Mouse (Mus musculus) subcutaneous adipose tissue, adult 2 months (tissue): ENCODE measurements around the gene Rhbdl1. TPM values are rescaled to one million over a fixed set of nuclear protein-coding genes. Genes with fewer than 3 reads are reported as not detected.

Source experiments
- polyA plus RNA-seq: library from polyadenylated mRNA; depleted of rRNA; stranded (reverse); fragments of >200 nt; gene quantifications from 2 replicates; pipeline ENCODE4 v1.2.3, GENCODE M21; 2012; ENCODE audit warnings: low replicate concordance; rRNA removed

Rhbdl1 gene
- polyA plus RNA-seq, 1 experiment: 63.1 TPM

Other genes with a start within 250 kb of the Rhbdl1 start
- gene Gng13, start 120.1 kb downstream of the Rhbdl1 start, polyA plus RNA-seq: not detected in 2 replicates
- gene Chtf18, start 109.9 kb downstream of the Rhbdl1 start, polyA plus RNA-seq: 3.0 and 8.4 TPM in 2 replicates
- 33.3 and 43.5 TPM in 2 replicates for gene Rpusd1, start 109.6 kb downstream of the Rhbdl1 start, polyA plus RNA-seq
- gene Mslnl, start 101.3 kb downstream of the Rhbdl1 start, polyA plus RNA-seq: 0.26 and 0.95 TPM in 2 replicates
- gene Msln, start 82.9 kb downstream of the Rhbdl1 start, polyA plus RNA-seq: 18.0 and 39.1 TPM in 2 replicates
- gene Narfl, start 63.5 kb downstream of the Rhbdl1 start, polyA plus RNA-seq: 30.7 and 33.1 TPM in 2 replicates
- gene Haghl, start 51.6 kb downstream of the Rhbdl1 start, polyA plus RNA-seq: 33.7 and 63.5 TPM in 2 replicates
- gene Ccdc78, start 50.7 kb downstream of the Rhbdl1 start, polyA plus RNA-seq: 0.13 TPM in 1 of 2 replicates, not detected in the other
- 100 and 103 TPM in 2 replicates for gene Fam173a, start 44.4 kb downstream of the Rhbdl1 start, polyA plus RNA-seq
- gene AC134908.4, start 41.6 kb downstream of the Rhbdl1 start, polyA plus RNA-seq: not detected in 2 replicates
- gene Metrn, start 40.2 kb downstream of the Rhbdl1 start, polyA plus RNA-seq: 31.8 and 52.1 TPM in 2 replicates
- gene Fbxl16, start 28.2 kb downstream of the Rhbdl1 start, polyA plus RNA-seq: 1.3 and 10.1 TPM in 2 replicates
- gene Wdr24, start 13.7 kb downstream of the Rhbdl1 start, polyA plus RNA-seq: 29.1 and 47.7 TPM in 2 replicates
- gene Jmjd8, start 8.4 kb downstream of the Rhbdl1 start, polyA plus RNA-seq: 107 and 138 TPM in 2 replicates
- 147 and 198 TPM in 2 replicates for gene Stub1, start 3.9 kb downstream of the Rhbdl1 start, polyA plus RNA-seq
- gene Gm20683, start 4.5 kb upstream of the Rhbdl1 start, polyA plus RNA-seq: 51.2 and 72.8 TPM in 2 replicates
- 48.9 and 77.3 TPM in 2 replicates for gene Rhot2, start 7.6 kb upstream of the Rhbdl1 start, polyA plus RNA-seq
- gene Wdr90, start 24.2 kb upstream of the Rhbdl1 start, polyA plus RNA-seq: 16.4 and 55.2 TPM in 2 replicates
- gene Mcrip2, start 31.5 kb upstream of the Rhbdl1 start, polyA plus RNA-seq: 84.2 and 113 TPM in 2 replicates
- 47.8 and 80.7 TPM in 2 replicates for gene Mettl26, start 37.8 kb upstream of the Rhbdl1 start, polyA plus RNA-seq
- gene Wfikkn1, start 43.6 kb upstream of the Rhbdl1 start, polyA plus RNA-seq: 0.54 and 1.1 TPM in 2 replicates
- gene Rab40c, start 82.4 kb upstream of the Rhbdl1 start, polyA plus RNA-seq: 35.2 and 54.0 TPM in 2 replicates
- gene Pigq, start 107.6 kb upstream of the Rhbdl1 start, polyA plus RNA-seq: 166 and 173 TPM in 2 replicates
- gene Nhlrc4, start 107.7 kb upstream of the Rhbdl1 start, polyA plus RNA-seq: 1.0 TPM in 1 of 2 replicates, not detected in the other
- 0.12 TPM in 1 of 2 replicates, not detected in the other for gene A930017K11Rik, start 115.3 kb upstream of the Rhbdl1 start, polyA plus RNA-seq
- 22.9 and 54.5 TPM in 2 replicates for gene Capn15, start 148.5 kb upstream of the Rhbdl1 start, polyA plus RNA-seq
- gene Rab11fip3, start 232.3 kb upstream of the Rhbdl1 start, polyA plus RNA-seq: 32.8 and 33.6 TPM in 2 replicates